Mouse (Mus musculus): ENCODE results near the gene E430018J23Rik.

- TF ChIP-seq GATA1 (IDR thresholded peaks at IDR 0.05; ENCODE audit: borderline replicate concordance, low read length) (no peak), FLI1 (IDR thresholded peaks at IDR 0.05; ENCODE audit: low read length) (no peak)
These were observed 49.1 kb downstream of the E430018J23Rik start for GRCm38 (mm10) chr7:127344371-127344770.

Data from megakaryocyte, embryonic 14.5 days (primary cell).